Mouse (Mus musculus): ENCODE measurements around the gene Fyn. TPM values are rescaled to one million over a fixed set of nuclear protein-coding genes. Genes with fewer than 3 reads are reported as not detected.

Fyn gene
- total and polyA plus RNA-seq, 3 experiments = 14.9 to 42.4 (median 19.9) TPM

- DNase-seq (ENCODE audit: extremely low read depth) = peak; percentile 60
- in situ Hi-C loops (cut with MboI; ENCODE audit: low pct_ligation_motif_present, low pct_unique_long_range_greater_than_20kb, low sequenced_read_pairs) (no loop called here), dilution Hi-C loops (cut with MboI; ENCODE audit: extremely low pct_ligation_motif_present, extremely low pct_unique_long_range_greater_than_20kb, low sequenced_read_pairs) (no loop called here)
- Histone ChIP-seq H3K4me2 (ENCODE audit: insufficient read depth, low read depth, poor library complexity, severe bottlenecking) (no peak overlapping the region), H3K9ac (ENCODE audit: insufficient read depth, low read depth) (no peak overlapping the region), H3K27me3 (replicated peaks) (no peaks in the 10 kb centered on the region), H3K9me3 (replicated peaks; ENCODE audit: low read length) (no peaks in the 10 kb centered on the region), H3K27ac (ENCODE audit: insufficient read depth, low read depth) (no peak overlapping the region), H3K4me1 (ENCODE audit: control insufficient read depth in 1 of 2, insufficient read depth in 2 of 2) (peaks cover 4 to 26% of the 10 kb centered on the region in 2 experiments; a peak in 3 of 4 replicates), H3K79me2 (replicated peaks; ENCODE audit: control insufficient read depth, extremely low read depth, insufficient read depth, poor library complexity, severe bottlenecking) (no peaks in the 10 kb centered on the region), H3K36me3 (replicated peaks in 1 of 2; ENCODE audit: control insufficient read depth in 1 of 2, insufficient read depth in 1 of 2, low read length in 1 of 2) (no peaks in the 10 kb centered on the region), H3K4me3 (replicated peaks in 1 of 3; ENCODE audit: low read depth in 2 of 3, low read length in 2 of 3, poor library complexity in 1 of 3) (no peak overlapping the region)
- TF ChIP-seq MAX (IDR thresholded peaks at IDR 0.05; ENCODE audit: low read length) (no peak), ZC3H11A (IDR thresholded peaks at IDR 0.05; ENCODE audit: low read depth, low read length) (no peak), ZKSCAN1 (IDR thresholded peaks at IDR 0.05; ENCODE audit: borderline replicate concordance, low read depth, low read length) (no peak), E2F4 (IDR thresholded peaks at IDR 0.05; ENCODE audit: insufficient replicate concordance, low read depth, low read length) (no peak), CTCF (conservative IDR thresholded peaks at IDR 0.05 in 1 of 2, IDR thresholded peaks at IDR 0.05 in 1 of 2; ENCODE audit: low read depth in 2 of 2, low read length in 2 of 2) (no peak), UBTF (IDR thresholded peaks at IDR 0.05; ENCODE audit: low read depth, low read length) (no peak), ELF1 (IDR thresholded peaks at IDR 0.05; ENCODE audit: low read depth, low read length) (no peak), IRF4 (IDR thresholded peaks at IDR 0.05; ENCODE audit: low read depth, low read length) (no peak), RCOR1 (conservative IDR thresholded peaks at IDR 0.05; ENCODE audit: low read depth, low read length) (no peak), CHD2 (IDR thresholded peaks at IDR 0.05; ENCODE audit: low read length) (no peak)
These were observed 28.8 kb upstream of the Fyn start for GRCm38 (mm10) chr10:39339969-39340236.

GRCm38 (mm10) chr10:39343551-39343950 lies 25.1 kb upstream of the Fyn start:
- no peak overlapping the region for H3K4me2 ChIP-seq (ENCODE audit: insufficient read depth, low read depth, poor library complexity, severe bottlenecking)
- TF ChIP-seq CHD2 (IDR thresholded peaks at IDR 0.05; ENCODE audit: low read length) (no peak), POLR2A (IDR thresholded peaks at IDR 0.05; ENCODE audit: low read depth, low read length) (no peak), IRF4 (IDR thresholded peaks at IDR 0.05; ENCODE audit: low read depth, low read length) (no peak), SIN3A (IDR thresholded peaks at IDR 0.05; ENCODE audit: low read length) (no peak), JUN (IDR thresholded peaks at IDR 0.05; ENCODE audit: insufficient read depth, low read depth, low read length) (no peak), MYC (IDR thresholded peaks at IDR 0.05; ENCODE audit: low read depth, low read length) (no peak), UBTF (IDR thresholded peaks at IDR 0.05; ENCODE audit: low read depth, low read length) (no peak), NRF1 (IDR thresholded peaks at IDR 0.05; ENCODE audit: low read depth, low read length) (no peak)
- no peak overlapping the region for H3K27ac ChIP-seq (ENCODE audit: insufficient read depth, low read depth)
- dilution Hi-C loops (cut with MboI; ENCODE audit: extremely low pct_ligation_motif_present, extremely low pct_unique_long_range_greater_than_20kb, low sequenced_read_pairs) = no loop called here
- no peaks in the 10 kb centered on the region for H3K36me3 ChIP-seq (replicated peaks in 1 of 2; ENCODE audit: control insufficient read depth in 1 of 2, insufficient read depth in 1 of 2, low read length in 1 of 2)
- no peak overlapping the region for H3K4me3 ChIP-seq (replicated peaks in 1 of 3; ENCODE audit: low read depth in 2 of 3, low read length in 2 of 3, poor library complexity in 1 of 3)
- no peaks in the 10 kb centered on the region for H3K9me3 ChIP-seq (replicated peaks; ENCODE audit: low read length)
- in situ Hi-C loops (cut with MboI; ENCODE audit: low pct_ligation_motif_present, low pct_unique_long_range_greater_than_20kb, low sequenced_read_pairs) = no loop called here
- no peak overlapping the region for H3K9ac ChIP-seq (ENCODE audit: insufficient read depth, low read depth)
- H3K27me3 ChIP-seq (replicated peaks) = no peaks in the 10 kb centered on the region
- DNase-seq (ENCODE audit: extremely low read depth) = no peak
- H3K79me2 ChIP-seq (replicated peaks; ENCODE audit: control insufficient read depth, extremely low read depth, insufficient read depth, poor library complexity, severe bottlenecking) = no peaks in the 10 kb centered on the region
- peaks cover 4 to 23% of the 10 kb centered on the region in 2 experiments; a peak in 3 of 4 replicates for H3K4me1 ChIP-seq (ENCODE audit: control insufficient read depth in 1 of 2, insufficient read depth in 2 of 2)

GRCm38 (mm10) chr10:39345921-39346320 lies 22.7 kb upstream of the Fyn start:
- DNase-seq (ENCODE audit: extremely low read depth) = no peak
- H3K27me3 ChIP-seq (replicated peaks) = no peaks in the 10 kb centered on the region
- H3K79me2 ChIP-seq (replicated peaks; ENCODE audit: control insufficient read depth, extremely low read depth, insufficient read depth, poor library complexity, severe bottlenecking) = no peaks in the 10 kb centered on the region
- no peak overlapping the region for H3K27ac ChIP-seq (ENCODE audit: insufficient read depth, low read depth)
- peaks cover 0 to 3% of the 10 kb centered on the region in 2 experiments; a peak in 1 of 4 replicates for H3K4me1 ChIP-seq (ENCODE audit: control insufficient read depth in 1 of 2, insufficient read depth in 2 of 2)
- dilution Hi-C loops (cut with MboI; ENCODE audit: extremely low pct_ligation_motif_present, extremely low pct_unique_long_range_greater_than_20kb, low sequenced_read_pairs) (no loop called here), in situ Hi-C loops (cut with MboI; ENCODE audit: low pct_ligation_motif_present, low pct_unique_long_range_greater_than_20kb, low sequenced_read_pairs) (no loop called here)
- no peaks in the 10 kb centered on the region for H3K9me3 ChIP-seq (replicated peaks; ENCODE audit: low read length)
- H3K36me3 ChIP-seq (replicated peaks in 1 of 2; ENCODE audit: control insufficient read depth in 1 of 2, insufficient read depth in 1 of 2, low read length in 1 of 2) = no peaks in the 10 kb centered on the region
- no peak overlapping the region for H3K4me2 ChIP-seq (ENCODE audit: insufficient read depth, low read depth, poor library complexity, severe bottlenecking)
- H3K4me3 ChIP-seq (replicated peaks in 1 of 3; ENCODE audit: low read depth in 2 of 3, low read length in 2 of 3, poor library complexity in 1 of 3) = no peak overlapping the region
- TF ChIP-seq ELF1 (IDR thresholded peaks at IDR 0.05; ENCODE audit: low read depth, low read length) = no peak
- TF ChIP-seq CHD1 (IDR thresholded peaks at IDR 0.05; ENCODE audit: low read depth, low read length) = no peak
- no peak for TF ChIP-seq CTCF (conservative IDR thresholded peaks at IDR 0.05 in 1 of 2, IDR thresholded peaks at IDR 0.05 in 1 of 2; ENCODE audit: low read depth in 2 of 2, low read length in 2 of 2)
- TF ChIP-seq HCFC1 (IDR thresholded peaks at IDR 0.05; ENCODE audit: low read depth, low read length) = no peak
- no peak for TF ChIP-seq RCOR1 (conservative IDR thresholded peaks at IDR 0.05; ENCODE audit: low read depth, low read length)
- TF ChIP-seq BHLHE40 (IDR thresholded peaks at IDR 0.05; ENCODE audit: low read depth, low read length) = no peak
- H3K9ac ChIP-seq (ENCODE audit: insufficient read depth, low read depth) = no peak overlapping the region
